Mouse (Mus musculus) limb, embryonic 13.5 days (tissue): ENCODE data around the gene Rps8. TPM values are rescaled to one million over a fixed set of nuclear protein-coding genes. Genes with fewer than 3 reads are reported as not detected.

Experiments used
- ATAC-seq: fragments of 200-750 bp; cut with Nextera tagmentation; 2 replicates; pipeline ENCODE4 v1.8.0; 2017; ENCODE audit warnings: low read depth, moderate number of reproducible peaks, moderate TSS enrichment; ENCODE audit not compliant: low FRiP score
- H3K27ac ChIP-seq: fragments of 300-500 bp; sonication (generic); 2 replicates; pipeline ENCODE4 v1.5.1; 2015; ENCODE audit warnings: inconsistent platforms, mild to moderate bottlenecking, moderate library complexity
- H3K27me3 ChIP-seq: fragments of 300-500 bp; sonication (generic); 2 replicates; pipeline ENCODE4 v1.6.1; 2015; ENCODE audit warnings: mild to moderate bottlenecking, inconsistent platforms
- H3K36me3 ChIP-seq: fragments of 300-500 bp; sonication (generic); 2 replicates; pipeline ENCODE4 v1.6.1; 2015; ENCODE audit warnings: inconsistent platforms, mild to moderate bottlenecking, moderate library complexity
- H3K4me1 ChIP-seq: fragments of 300-500 bp; sonication (generic); 2 replicates; pipeline ENCODE4 v1.6.1; 2015; ENCODE audit warnings: inconsistent platforms
- H3K4me2 ChIP-seq: fragments of 300-500 bp; sonication (generic); replicated peaks from 2 replicates; pipeline ENCODE4 v1.6.1; 2015; ENCODE audit warnings: inconsistent platforms, mild to moderate bottlenecking, moderate library complexity
- H3K4me3 ChIP-seq: fragments of 300-500 bp; sonication (generic); 2 replicates; pipeline ENCODE4 v1.5.1; 2015; ENCODE audit warnings: moderate library complexity, mild to moderate bottlenecking, inconsistent platforms
- H3K9ac ChIP-seq: fragments of 300-500 bp; sonication (generic); 2 replicates; pipeline ENCODE4 v1.6.1; 2015; ENCODE audit warnings: mild to moderate bottlenecking, inconsistent platforms
- H3K9me3 ChIP-seq: fragments of 300-500 bp; sonication (generic); 2 replicates; pipeline ENCODE4 v1.6.1; 2016; ENCODE audit warnings: inconsistent platforms
- WGBS: fragments of 180-500 bp; shearing (Covaris S2); methylation state at CpG from one replicate; pipeline ENCODE4 v1.1.7; 2015; 5-methylcytosine and 5-hydroxymethylcytosine counted together
- microRNA-seq: library from miRNA; unstranded; fragments of <30 nt; microRNA quantifications from one replicate; pipeline ENCODE4, GENCODE M21; 2016
- polyA plus RNA-seq: library from polyadenylated mRNA; unstranded; fragments of >200 nt; fragmentation: Nextera tagmentation; extraction: Ambion mirVana; gene quantifications from 2 replicates; pipeline ENCODE4 v1.2.1, GENCODE M21; 2015

The Rps8 gene
- polyA plus RNA-seq, 1 experiment from 2014 or later: 885 TPM

DNA sequence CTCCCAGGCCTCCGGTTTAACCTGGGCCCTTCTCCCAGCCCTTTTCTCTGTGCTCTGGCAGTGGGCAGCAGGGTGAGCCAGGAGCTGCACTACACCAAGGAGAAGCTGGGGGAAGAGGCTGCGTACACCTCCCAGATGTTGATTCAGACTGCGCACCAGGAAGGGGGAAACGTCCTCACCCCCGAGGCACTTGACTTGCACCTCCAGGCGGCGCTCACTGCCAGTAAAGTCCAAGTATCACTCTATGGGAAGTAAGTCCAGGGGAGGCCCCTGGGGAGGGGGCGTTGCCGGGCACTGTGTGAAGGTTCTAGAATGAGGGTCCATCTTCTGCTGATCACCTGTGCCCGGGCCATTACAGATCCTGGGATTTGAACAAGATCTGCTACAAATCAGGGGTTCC, 51.4 kb downstream of the Rps8 start:
- Histone ChIP-seq H3K4me2 (no peak overlapping the region), H3K4me1 (peaks cover 12% of the 10 kb centered on the region; the same call in 1 of the 2 replicates), H3K36me3 (peaks cover 30% of the 10 kb centered on the region), H3K4me3 (no peak overlapping the region), H3K27ac (no peak overlapping the region), H3K9ac (no peak overlapping the region), H3K27me3 (no peaks in the 10 kb centered on the region), H3K9me3 (no peaks in the 10 kb centered on the region)
- ATAC-seq: no peak
- 84% methylated on average over 10 of the region's 10 CpGs for WGBS

Small RNA genes within 50 kb of the gene (microRNA-seq; reads per million reads assigned to microRNA genes)
- gene Gm22398: not detected

Other genes starting within 250 kb of the Rps8 start
- 99.5 and 111 TPM in 2 replicates for gene Urod, start 161.8 kb downstream of the Rps8 start, polyA plus RNA-seq
- 10.2 and 10.3 TPM in 2 replicates for gene Hectd3, start 160.9 kb downstream of the Rps8 start, polyA plus RNA-seq
- gene Eif2b3, start 136.8 kb downstream of the Rps8 start, polyA plus RNA-seq: 47.0 and 49.9 TPM in 2 replicates
- gene Ptch2, start 60.2 kb downstream of the Rps8 start, polyA plus RNA-seq: 7.9 and 9.4 TPM in 2 replicates
- 5.1 and 5.2 TPM in 2 replicates for gene Btbd19, start 30.5 kb downstream of the Rps8 start, polyA plus RNA-seq
- gene Tctex1d4, start 29.4 kb downstream of the Rps8 start, polyA plus RNA-seq: not detected in 2 replicates
- 3.1 and 3.5 TPM in 2 replicates for gene Plk3, start 22.3 kb downstream of the Rps8 start, polyA plus RNA-seq
- 71.4 and 72.6 TPM in 2 replicates for gene Kif2c, start 26.4 kb upstream of the Rps8 start, polyA plus RNA-seq
- gene Tmem53, start 95.7 kb upstream of the Rps8 start, polyA plus RNA-seq: 10.0 and 11.3 TPM in 2 replicates
- gene Armh1, start 95.9 kb upstream of the Rps8 start, polyA plus RNA-seq: 0.53 and 0.79 TPM in 2 replicates